Mouse (Mus musculus) MEL (cell line): ENCODE data around the gene Col4a3. TPM values are rescaled to one million over a fixed set of nuclear protein-coding genes. Genes with fewer than 3 reads are reported as not detected.

Experiments used
- DNase-seq: peaks from one replicate; pipeline ENCODE4 v3.0.0; 2011; ENCODE audit warnings: low read depth, low spot score
- H3K27ac ChIP-seq: 2 replicates; pipeline ENCODE4 v1.5.1; 2012; ENCODE audit warnings: low read depth, mild to moderate bottlenecking, control low read depth, low read length, moderate library complexity; ENCODE audit not compliant: control insufficient read depth
- H3K27me3 ChIP-seq, 2 experiments: fragments of 150-350 bp in 1 of 2; sonication (generic) in 1 of 2; 2 replicates each; pipeline ENCODE4 v1.6.1; 2012; ENCODE audit warnings: low read length in 2 of 2, mild to moderate bottlenecking in 2 of 2, improper control_type of control experiment in 1 of 2, moderate library complexity in 1 of 2; ENCODE audit not compliant: insufficient read depth in 2 of 2, control insufficient read depth in 1 of 2
- H3K36me3 ChIP-seq, 2 experiments: 2 replicates each; pipeline ENCODE4 v1.6.1; 2012 to 2014; ENCODE audit warnings: low read length in 2 of 2, improper control_type of control experiment in 1 of 2, inconsistent platforms in 1 of 2, mild to moderate bottlenecking in 1 of 2; ENCODE audit not compliant: insufficient read depth in 2 of 2, control insufficient read depth in 1 of 2
- H3K4me1 ChIP-seq, 2 experiments: fragments of 150-350 bp in 1 of 2; sonication (generic) in 1 of 2; 2 replicates each; pipeline ENCODE4 v1.6.1; 2012; ENCODE audit warnings: low read length in 2 of 2, improper control_type of control experiment in 1 of 2, mild to moderate bottlenecking in 1 of 2; ENCODE audit not compliant: insufficient read depth in 2 of 2, control insufficient read depth in 1 of 2
- H3K4me3 ChIP-seq, 2 experiments: fragments of 150-350 bp in 1 of 2; sonication (generic) in 1 of 2; 2 replicates each; pipeline ENCODE4 v1.5.1; 2012; ENCODE audit warnings: low read depth in 2 of 2, low read length in 2 of 2, mild to moderate bottlenecking in 2 of 2, moderate library complexity in 2 of 2, control low read depth in 1 of 2, improper control_type of control experiment in 1 of 2; ENCODE audit not compliant: control insufficient read depth in 1 of 2, insufficient read depth in 1 of 2
- H3K79me2 ChIP-seq: 2 replicates; pipeline ENCODE4 v1.6.1; 2012; ENCODE audit warnings: mild to moderate bottlenecking, low read length, moderate library complexity; ENCODE audit not compliant: control insufficient read depth, poor library complexity, insufficient read depth
- H3K9ac ChIP-seq: 2 replicates; pipeline ENCODE4 v1.6.1; 2012; ENCODE audit warnings: low read depth, mild to moderate bottlenecking, control low read depth, low read length, moderate library complexity; ENCODE audit not compliant: control insufficient read depth, poor library complexity, severe bottlenecking
- H3K9me3 ChIP-seq: fragments of 150-350 bp; sonication (generic); replicated peaks from 2 replicates; pipeline ENCODE4 v1.6.1; 2012; ENCODE audit warnings: mild to moderate bottlenecking, low read length, improper control_type of control experiment, moderate library complexity; ENCODE audit not compliant: insufficient read depth
- BHLHE40 ChIP-seq: IDR thresholded peaks from 2 replicates; pipeline ENCODE4 v1.6.1; 2012; ENCODE audit warnings: low read depth, mild to moderate bottlenecking, inconsistent platforms, low read length, improper control_type of control experiment, borderline replicate concordance
- CHD2 ChIP-seq: IDR thresholded peaks from 2 replicates; pipeline ENCODE4 v1.6.1; 2011; ENCODE audit warnings: low read length, improper control_type of control experiment
- CTCF ChIP-seq, 3 experiments: IDR thresholded peaks in 2 of 3; conservative IDR thresholded peaks in 1 of 3; 2 replicates each; pipeline ENCODE4 v1.5.1; 2011 to 2012; ENCODE audit warnings: low read length in 3 of 3, low read depth in 2 of 3, mild to moderate bottlenecking in 2 of 3, improper control_type of control experiment in 1 of 3, inconsistent platforms in 1 of 3, mixed read lengths in 1 of 3, moderate library complexity in 1 of 3; ENCODE audit not compliant: control insufficient read depth in 1 of 3, insufficient read depth in 1 of 3, poor library complexity in 1 of 3, severe bottlenecking in 1 of 3
- E2F4 ChIP-seq: IDR thresholded peaks from 2 replicates; pipeline ENCODE4 v1.6.1; 2011; ENCODE audit warnings: low read depth, low read length, improper control_type of control experiment, borderline replicate concordance
- EP300 ChIP-seq, 2 experiments: IDR thresholded peaks; 2 replicates each; pipeline ENCODE4 v1.6.1; 2011; ENCODE audit warnings: improper control_type of control experiment in 2 of 2, low read length in 2 of 2, low read depth in 1 of 2, mild to moderate bottlenecking in 1 of 2
- ETS1 ChIP-seq: IDR thresholded peaks from 2 replicates; pipeline ENCODE4 v1.6.1; 2012; ENCODE audit warnings: low read depth, mild to moderate bottlenecking, inconsistent platforms, low read length, improper control_type of control experiment, moderate library complexity
- GATA1 ChIP-seq: IDR thresholded peaks from 2 replicates; pipeline ENCODE4 v1.6.1; 2011; ENCODE audit warnings: low read depth, low read length, improper control_type of control experiment
- JUND ChIP-seq: IDR thresholded peaks from 2 replicates; pipeline ENCODE4 v1.6.1; 2011; ENCODE audit warnings: low read depth, mild to moderate bottlenecking, improper control_type of control experiment, low read length
- KAT2A ChIP-seq: conservative IDR thresholded peaks from 2 replicates; pipeline ENCODE4 v1.6.1; 2012; ENCODE audit warnings: low read depth, low read length, improper control_type of control experiment, inconsistent platforms
- MXI1 ChIP-seq: IDR thresholded peaks from 2 replicates; pipeline ENCODE4 v1.6.1; 2011; ENCODE audit warnings: mild to moderate bottlenecking, low read depth, low read length, improper control_type of control experiment
- NELFE ChIP-seq: IDR thresholded peaks from 2 replicates; pipeline ENCODE4 v1.6.1; 2011; ENCODE audit warnings: low read depth, low read length, improper control_type of control experiment
- POLR2AphosphoS2 ChIP-seq: IDR thresholded peaks from 2 replicates; pipeline ENCODE4 v1.6.1; 2011; ENCODE audit warnings: low read length, improper control_type of control experiment
- POLR2AphosphoS5 ChIP-seq: IDR thresholded peaks from 2 replicates; pipeline ENCODE4 v1.6.1; 2012; ENCODE audit warnings: low read depth, borderline replicate concordance, mild to moderate bottlenecking, inconsistent platforms, low read length, moderate library complexity, mixed read lengths
- RAD21 ChIP-seq: IDR thresholded peaks from 2 replicates; pipeline ENCODE4 v1.6.1; 2011; ENCODE audit warnings: mild to moderate bottlenecking, low read depth, low read length, improper control_type of control experiment
- SIN3A ChIP-seq: IDR thresholded peaks from 2 replicates; pipeline ENCODE4 v1.6.1; 2012; ENCODE audit warnings: low read length, improper control_type of control experiment, inconsistent platforms
- TAL1 ChIP-seq: IDR thresholded peaks from 2 replicates; pipeline ENCODE4 v1.6.1; 2012; ENCODE audit warnings: mild to moderate bottlenecking, inconsistent platforms, low read length, moderate library complexity, mixed read lengths
- TBP ChIP-seq: IDR thresholded peaks from 2 replicates; pipeline ENCODE4 v1.8.0; 2011; ENCODE audit warnings: low read depth, low read length, improper control_type of control experiment
- UBTF ChIP-seq: IDR thresholded peaks from 2 replicates; pipeline ENCODE4 v1.6.1; 2012; ENCODE audit warnings: low read depth, mild to moderate bottlenecking, inconsistent platforms, low read length, improper control_type of control experiment, moderate library complexity, borderline replicate concordance; ENCODE audit not compliant: insufficient read depth
- USF1 ChIP-seq: IDR thresholded peaks from 2 replicates; pipeline ENCODE4 v1.6.1; 2014; ENCODE audit warnings: low read depth, mild to moderate bottlenecking, inconsistent platforms, low read length, improper control_type of control experiment, moderate library complexity
- ZMIZ1 ChIP-seq: IDR thresholded peaks from 2 replicates; pipeline ENCODE4 v1.6.1; 2012; ENCODE audit warnings: low read depth, mild to moderate bottlenecking, inconsistent platforms, low read length, improper control_type of control experiment, moderate library complexity
- ZNF384 ChIP-seq: IDR thresholded peaks from 2 replicates; pipeline ENCODE4 v1.6.1; 2012; ENCODE audit warnings: low read depth, mild to moderate bottlenecking, inconsistent platforms, low read length, improper control_type of control experiment
- polyA plus RNA-seq, 2 experiments: library from polyadenylated mRNA; stranded (reverse) in 1 of 2; unstranded in 1 of 2; fragments of >175 nt in 1 of 2; fragments of >200 nt in 1 of 2; gene quantifications; 2 replicates each; pipeline versions ENCODE4 v1.2.1 to v1.2.4; 2012; ENCODE audit warnings: low replicate concordance in 2 of 2, low read depth in 1 of 2; ENCODE audit not compliant: insufficient read length in 2 of 2, insufficient read depth in 1 of 2, missing spikeins in 1 of 2
- total RNA-seq: library from RNA; depleted of rRNA; stranded (reverse); fragments of 300-350 nt; gene quantifications from 2 replicates; pipeline ENCODE4 v1.2.3, GENCODE M21; 2012

The Col4a3 gene
- total and polyA plus RNA-seq, 3 experiments = 0.19 to 0.47 TPM; not detected in 1

GRCm38 (mm10) chr1:82635254-82635620 lies 48.5 kb downstream of the Col4a3 start:
- H3K9ac ChIP-seq = no peak overlapping the region
- H3K4me1 ChIP-seq = peaks cover 22 to 28% of the 10 kb centered on the region in 2 experiments
- H3K27me3 ChIP-seq = no peaks in the 10 kb centered on the region
- H3K4me3 ChIP-seq = no peak overlapping the region
- peaks cover 0 to 15% of the 10 kb centered on the region in 2 experiments; a peak in 2 of 4 replicates for H3K36me3 ChIP-seq
- DNase-seq = no peak
- H3K27ac ChIP-seq = no peak overlapping the region
- no peaks in the 10 kb centered on the region for H3K79me2 ChIP-seq
- no peaks in the 10 kb centered on the region for H3K9me3 ChIP-seq
- TF ChIP-seq CHD2 = no peak
- TF ChIP-seq NELFE = no peak
- no peak for TF ChIP-seq UBTF
- no peak for TF ChIP-seq POLR2AphosphoS5
- no peak for TF ChIP-seq RAD21
- no peak for TF ChIP-seq EP300 (IDR thresholded peaks at IDR 0.05; ENCODE audit: low read depth in 1 of 2, low read length in 2 of 2)
- no peak for TF ChIP-seq POLR2AphosphoS2
- TF ChIP-seq GATA1 = no peak
- TF ChIP-seq ZMIZ1 = no peak
- no peak for TF ChIP-seq CTCF (IDR thresholded peaks at IDR 0.05 in 2 of 3, conservative IDR thresholded peaks at IDR 0.05 in 1 of 3; ENCODE audit: control insufficient read depth in 1 of 3, insufficient read depth in 1 of 3, low read depth in 2 of 3, low read length in 3 of 3, poor library complexity in 1 of 3, severe bottlenecking in 1 of 3)
- no peak for TF ChIP-seq KAT2A
- TF ChIP-seq MXI1 = no peak
- TF ChIP-seq ETS1 = no peak
- TF ChIP-seq BHLHE40 = no peak
- TF ChIP-seq JUND = no peak
- TF ChIP-seq ZNF384 = no peak
- TF ChIP-seq SIN3A = no peak
- TF ChIP-seq E2F4 = no peak
- TF ChIP-seq TAL1 = no peak
- no peak for TF ChIP-seq TBP

- no peak overlapping the region for H3K9ac ChIP-seq
- H3K9me3 ChIP-seq = no peaks in the 10 kb centered on the region
- H3K4me3 ChIP-seq = no peak overlapping the region
- peaks cover 0 to 13% of the 10 kb centered on the region in 2 experiments; a peak in 2 of 4 replicates for H3K36me3 ChIP-seq
- H3K4me1 ChIP-seq = peaks cover 23 to 26% of the 10 kb centered on the region in 2 experiments
- H3K79me2 ChIP-seq = no peaks in the 10 kb centered on the region
- peak; percentile 48 for DNase-seq
- H3K27ac ChIP-seq = no peak overlapping the region
- no peaks in the 10 kb centered on the region for H3K27me3 ChIP-seq
- peak; percentile 57; the same call in 1 of the 2 replicates for TF ChIP-seq USF1
- TF ChIP-seq POLR2AphosphoS5 = no peak
Observed at GRCm38 (mm10) chr1:82636321-82636720, 49.6 kb downstream of the Col4a3 start.
